Mouse (Mus musculus): ENCODE measurements around the gene Cmya5. TPM values are rescaled to one million over a fixed set of nuclear protein-coding genes. Genes with fewer than 3 reads are reported as not detected.
"Not testable (repeated sequence)": the region's sequence is repeated elsewhere in the genome, so short reads cannot be mapped to it uniquely, and the experiment has no call there.

Cmya5 gene
- 0.04 and 0.07 TPM in 2 replicates for polyA plus RNA-seq (2014; fragmentation: Nextera tagmentation; extraction: Ambion mirVana)

- H3K9me3 ChIP-seq (ENCODE audit: control insufficient read depth, low read length) = no peaks in the 10 kb centered on the region
- H3K27ac ChIP-seq (ENCODE audit: low read depth, low read length) = peak within 1 kb of the TSS; percentile 49; the same call in 1 of the 2 replicates
- peak within 1 kb of the TSS; percentile 91 for H3K4me2 ChIP-seq (replicated peaks; ENCODE audit: low read depth, low read length)
- peak within 1 kb of the TSS; percentile 50 for H3K4me3 ChIP-seq (ENCODE audit: low read length)
- peak within 1 kb of the TSS; percentile 47 for H3K9ac ChIP-seq (ENCODE audit: low read depth, low read length)
- H3K4me1 ChIP-seq (ENCODE audit: control insufficient read depth, insufficient read depth, low read length) = no peaks in the 10 kb centered on the region
- no peaks in the 10 kb centered on the region for H3K27me3 ChIP-seq (ENCODE audit: control insufficient read depth, insufficient read depth, low read length)
- peak; percentile 94 for ATAC-seq (ENCODE audit: low FRiP score, low TSS enrichment)
- WGBS = 2% methylated on average over 38 of the region's 45 CpGs
- peaks cover 14% of the 10 kb centered on the region for H3K36me3 ChIP-seq (ENCODE audit: control insufficient read depth, insufficient read depth, low read length)
These were observed at the start of gene Cmya5 for GRCm38 (mm10) chr13:93144336-93145167. Cmya5 (minus strand) TSS chr13:93144724.

GRCm38 (mm10) chr13:93192646-93193026, 48.1 kb upstream of the Cmya5 start:
- Histone ChIP-seq H3K9ac (ENCODE audit: low read depth, low read length) (peak overlapping the region; percentile 98), H3K27ac (ENCODE audit: low read depth, low read length) (peak overlapping the region; percentile 97), H3K4me2 (replicated peaks; ENCODE audit: low read depth, low read length) (peak overlapping the region; percentile 53), H3K27me3 (ENCODE audit: control insufficient read depth, insufficient read depth, low read length) (no peaks in the 10 kb centered on the region), H3K36me3 (ENCODE audit: control insufficient read depth, insufficient read depth, low read length) (no peaks in the 10 kb centered on the region), H3K4me3 (ENCODE audit: low read length) (peak overlapping the region; percentile 95), H3K4me1 (ENCODE audit: control insufficient read depth, insufficient read depth, low read length) (peaks cover 5% of the 10 kb centered on the region; the same call in 1 of the 2 replicates), H3K9me3 (ENCODE audit: control insufficient read depth, low read length) (no peaks in the 10 kb centered on the region)
- WGBS = 69% methylated on average over 5 of the region's 5 CpGs
- peak; percentile 43 for ATAC-seq (ENCODE audit: low FRiP score, low TSS enrichment)

- WGBS = under 1% methylated on average over 64 of the region's 72 CpGs
- Histone ChIP-seq H3K27ac (ENCODE audit: low read depth, low read length) (peak within 1 kb of the TSS; percentile 97), H3K4me2 (replicated peaks; ENCODE audit: low read depth, low read length) (peak within 1 kb of the TSS; percentile 57), H3K4me1 (ENCODE audit: control insufficient read depth, insufficient read depth, low read length) (peaks cover 5% of the 10 kb centered on the region; the same call in 1 of the 2 replicates), H3K9me3 (ENCODE audit: control insufficient read depth, low read length) (no peaks in the 10 kb centered on the region), H3K9ac (ENCODE audit: low read depth, low read length) (peak within 1 kb of the TSS; percentile 98), H3K36me3 (ENCODE audit: control insufficient read depth, insufficient read depth, low read length) (no peaks in the 10 kb centered on the region), H3K27me3 (ENCODE audit: control insufficient read depth, insufficient read depth, low read length) (no peaks in the 10 kb centered on the region), H3K4me3 (ENCODE audit: low read length) (peak within 1 kb of the TSS; percentile 95)
- peak; percentile 100 for ATAC-seq (ENCODE audit: low FRiP score, low TSS enrichment)
These were observed 47.5 kb upstream of the Cmya5 start, which contains the start of gene Tent2 for GRCm38 (mm10) chr13:93191831-93192645. Tent2 (minus strand) TSS chr13:93192385.

- H3K9ac ChIP-seq (ENCODE audit: low read depth, low read length) = no peak overlapping the region
- no peak overlapping the region for H3K27ac ChIP-seq (ENCODE audit: low read depth, low read length)
- H3K36me3 ChIP-seq (ENCODE audit: control insufficient read depth, insufficient read depth, low read length) = peaks cover 2% of the 10 kb centered on the region; the same call in 1 of the 2 replicates
- peaks cover 5% of the 10 kb centered on the region; the same call in 1 of the 2 replicates for H3K4me1 ChIP-seq (ENCODE audit: control insufficient read depth, insufficient read depth, low read length)
- 73% methylated on average over 2 of the region's 2 CpGs for WGBS
- H3K9me3 ChIP-seq (ENCODE audit: control insufficient read depth, low read length) = no peaks in the 10 kb centered on the region
- no peak overlapping the region for H3K4me3 ChIP-seq (ENCODE audit: low read length)
- H3K27me3 ChIP-seq (ENCODE audit: control insufficient read depth, insufficient read depth, low read length) = no peaks in the 10 kb centered on the region
- ATAC-seq (ENCODE audit: low FRiP score, low TSS enrichment) = no peak
- H3K4me2 ChIP-seq (replicated peaks; ENCODE audit: low read depth, low read length) = no peak overlapping the region
These were observed 44.9 kb upstream of the Cmya5 start for GRCm38 (mm10) chr13:93189416-93189815.

- 81% methylated on average over 3 of the region's 3 CpGs for WGBS
- no peaks in the 10 kb centered on the region for H3K9me3 ChIP-seq (ENCODE audit: control insufficient read depth, low read length)
- H3K4me2 ChIP-seq (replicated peaks; ENCODE audit: low read depth, low read length) = no peak overlapping the region
- ATAC-seq (ENCODE audit: low FRiP score, low TSS enrichment) = no peak
- H3K9ac ChIP-seq (ENCODE audit: low read depth, low read length) = no peak overlapping the region
- no peak overlapping the region for H3K27ac ChIP-seq (ENCODE audit: low read depth, low read length)
- no peak overlapping the region for H3K4me3 ChIP-seq (ENCODE audit: low read length)
- no peaks in the 10 kb centered on the region for H3K27me3 ChIP-seq (ENCODE audit: control insufficient read depth, insufficient read depth, low read length)
- peaks cover 7% of the 10 kb centered on the region for H3K36me3 ChIP-seq (ENCODE audit: control insufficient read depth, insufficient read depth, low read length)
- H3K4me1 ChIP-seq (ENCODE audit: control insufficient read depth, insufficient read depth, low read length) = peaks cover 5% of the 10 kb centered on the region; the same call in 1 of the 2 replicates
These were observed 44.2 kb upstream of the Cmya5 start for GRCm38 (mm10) chr13:93188738-93189137.

- H3K4me2 ChIP-seq (replicated peaks; ENCODE audit: low read depth, low read length); H3K27ac ChIP-seq (ENCODE audit: low read depth, low read length); H3K9ac ChIP-seq (ENCODE audit: low read depth, low read length); H3K27me3 ChIP-seq (ENCODE audit: control insufficient read depth, insufficient read depth, low read length); H3K4me3 ChIP-seq (ENCODE audit: low read length); ATAC-seq (ENCODE audit: low FRiP score, low TSS enrichment); H3K9me3 ChIP-seq (ENCODE audit: control insufficient read depth, low read length); H3K4me1 ChIP-seq (ENCODE audit: control insufficient read depth, insufficient read depth, low read length): not testable (repeated sequence)
- 91% methylated on average over 5 of the region's 5 CpGs for WGBS
- H3K36me3 ChIP-seq (ENCODE audit: control insufficient read depth, insufficient read depth, low read length) = peaks cover 15% of the 10 kb centered on the region
These were observed 43.3 kb upstream of the Cmya5 start for GRCm38 (mm10) chr13:93187792-93188191.

- Histone ChIP-seq H3K4me1 (ENCODE audit: control insufficient read depth, insufficient read depth, low read length) (no peaks in the 10 kb centered on the region), H3K27ac (ENCODE audit: low read depth, low read length) (no peak overlapping the region), H3K36me3 (ENCODE audit: control insufficient read depth, insufficient read depth, low read length) (peaks cover 28% of the 10 kb centered on the region), H3K9ac (ENCODE audit: low read depth, low read length) (no peak overlapping the region), H3K9me3 (ENCODE audit: control insufficient read depth, low read length) (no peaks in the 10 kb centered on the region), H3K27me3 (ENCODE audit: control insufficient read depth, insufficient read depth, low read length) (no peaks in the 10 kb centered on the region), H3K4me2 (replicated peaks; ENCODE audit: low read depth, low read length) (no peak overlapping the region), H3K4me3 (ENCODE audit: low read length) (no peak overlapping the region)
- WGBS = 82% methylated on average over 1 of the region's 1 CpGs
- ATAC-seq (ENCODE audit: low FRiP score, low TSS enrichment) = no peak
These were observed 35.8 kb upstream of the Cmya5 start for GRCm38 (mm10) chr13:93180351-93180750.

- no peak for ATAC-seq (ENCODE audit: low FRiP score, low TSS enrichment)
- Histone ChIP-seq H3K4me1 (ENCODE audit: control insufficient read depth, insufficient read depth, low read length) (no peaks in the 10 kb centered on the region), H3K27me3 (ENCODE audit: control insufficient read depth, insufficient read depth, low read length) (no peaks in the 10 kb centered on the region), H3K4me2 (replicated peaks; ENCODE audit: low read depth, low read length) (no peak overlapping the region), H3K9me3 (ENCODE audit: control insufficient read depth, low read length) (no peaks in the 10 kb centered on the region), H3K27ac (ENCODE audit: low read depth, low read length) (no peak overlapping the region), H3K36me3 (ENCODE audit: control insufficient read depth, insufficient read depth, low read length) (peaks cover 32% of the 10 kb centered on the region), H3K4me3 (ENCODE audit: low read length) (no peak overlapping the region), H3K9ac (ENCODE audit: low read depth, low read length) (no peak overlapping the region)
- 90% methylated on average over 2 of the region's 2 CpGs for WGBS
These were observed 35.0 kb upstream of the Cmya5 start for GRCm38 (mm10) chr13:93179522-93179921.

Data from kidney, embryonic 14.5 days (tissue).